Mouse (Mus musculus): ENCODE measurements around the gene Cmtm2b. TPM values are rescaled to one million over a fixed set of nuclear protein-coding genes. Genes with fewer than 3 reads are reported as not detected.

Gene Cmtm2b
- polyA plus RNA-seq, 1 experiment from 2014 or later = not detected

DNA sequence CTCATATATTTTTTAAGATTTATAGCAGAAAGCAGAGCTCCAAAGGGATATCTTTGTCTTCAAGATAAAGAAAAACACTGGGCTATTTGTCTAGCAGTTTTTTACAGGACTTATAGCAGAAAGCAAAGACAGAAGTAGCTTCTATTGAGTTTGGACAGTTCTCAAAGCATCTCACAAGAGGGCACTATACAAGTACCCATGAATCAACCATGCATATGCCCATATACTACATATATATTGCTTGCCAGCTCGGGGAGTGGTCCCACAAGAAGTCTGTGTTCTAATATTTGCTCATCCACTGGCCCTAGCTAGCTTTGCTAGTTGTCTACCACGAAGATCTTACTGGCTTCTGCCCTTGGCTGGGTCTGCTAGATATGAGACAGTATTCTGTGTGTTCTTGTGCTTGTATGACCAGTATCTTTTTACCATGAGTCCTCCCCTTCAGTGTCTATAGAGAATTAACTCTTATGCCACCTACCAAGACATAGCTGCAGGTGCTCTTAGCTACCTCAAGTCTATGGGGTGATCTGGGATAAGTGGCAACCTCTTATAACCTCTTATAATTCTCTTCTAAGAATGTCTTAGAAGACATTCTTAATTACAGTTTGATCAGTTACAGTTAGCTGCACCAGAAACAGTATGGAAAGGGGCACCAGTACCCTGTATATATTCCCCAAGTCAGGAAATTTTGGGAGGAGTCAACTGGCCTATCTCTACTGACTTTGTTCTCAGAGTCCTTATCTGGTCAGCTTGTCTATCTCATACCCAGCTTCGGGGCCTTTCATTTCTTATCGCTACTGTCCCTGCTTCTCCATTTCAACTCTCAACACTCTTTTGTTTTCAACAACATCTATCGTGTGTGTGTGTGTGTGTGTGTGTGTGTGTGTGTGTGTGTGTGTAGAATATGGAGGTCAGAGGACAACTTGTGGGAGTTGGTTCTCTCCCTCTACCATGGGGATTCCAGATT, 10.9 kb downstream of the Cmtm2b start:
- no peaks in the 10 kb centered on the region for H3K36me3 ChIP-seq
- H3K27me3 ChIP-seq = no peaks in the 10 kb centered on the region
- H3K4me1 ChIP-seq = no peaks in the 10 kb centered on the region
- no peak overlapping the region for H3K27ac ChIP-seq
- no peaks in the 10 kb centered on the region for H3K9me3 ChIP-seq
- no peak for ATAC-seq (ENCODE audit: insufficient number of reproducible peaks, insufficient read depth, low FRiP score, low TSS enrichment)
- 77% methylated on average over 5 of the region's 5 CpGs for WGBS
- H3K4me3 ChIP-seq = no peak overlapping the region
- H3K4me2 ChIP-seq (replicated peaks) = no peak overlapping the region
- H3K9ac ChIP-seq = no peak overlapping the region

DNA sequence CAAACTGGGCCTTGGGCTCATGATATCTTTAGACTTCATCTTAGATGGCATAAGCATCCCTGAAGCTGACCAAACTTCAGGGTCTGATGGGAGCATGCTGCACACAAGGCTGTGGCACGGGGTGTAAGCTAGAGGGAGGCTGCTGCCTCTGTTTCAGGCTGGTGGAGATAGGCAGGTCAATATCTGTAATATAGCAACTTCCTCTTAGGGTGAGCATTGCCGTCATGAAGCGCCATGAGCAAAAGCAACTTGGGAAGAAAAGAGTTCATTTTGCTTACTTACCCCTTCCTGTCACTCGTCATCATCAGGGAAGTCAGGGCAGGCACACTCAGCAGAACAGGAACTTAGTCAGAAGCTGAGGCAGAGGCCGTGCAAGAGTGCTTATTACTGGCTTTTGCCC, 11.8 kb downstream of the Cmtm2b start:
- no peak overlapping the region for H3K9ac ChIP-seq
- no peak overlapping the region for H3K4me2 ChIP-seq (replicated peaks)
- ATAC-seq (ENCODE audit: insufficient number of reproducible peaks, insufficient read depth, low FRiP score, low TSS enrichment) = no peak
- no peaks in the 10 kb centered on the region for H3K36me3 ChIP-seq
- no peaks in the 10 kb centered on the region for H3K27me3 ChIP-seq
- H3K4me1 ChIP-seq = no peaks in the 10 kb centered on the region
- H3K4me3 ChIP-seq = no peak overlapping the region
- WGBS = 73% methylated on average over 5 of the region's 5 CpGs
- no peak overlapping the region for H3K27ac ChIP-seq
- no peaks in the 10 kb centered on the region for H3K9me3 ChIP-seq

DNA sequence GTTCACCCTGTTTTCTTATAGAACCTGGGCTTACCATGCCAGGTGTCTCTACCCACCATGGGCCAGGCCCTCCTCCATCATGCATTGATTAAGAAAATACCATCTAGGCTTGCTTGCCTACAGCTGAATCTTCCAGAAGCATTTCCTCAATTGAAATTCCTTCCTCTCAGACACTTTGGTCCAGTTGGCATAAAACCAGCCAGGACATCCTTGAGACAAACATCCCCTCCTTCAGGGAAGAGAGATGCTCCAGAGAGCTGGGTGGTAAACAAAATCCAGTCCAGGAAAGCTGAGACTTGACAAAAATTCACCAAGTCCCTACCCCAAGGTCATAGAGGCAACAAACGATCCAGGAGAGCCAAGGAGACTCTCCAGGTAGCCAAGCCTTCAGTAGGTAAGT, 12.2 kb downstream of the Cmtm2b start:
- no peak for ATAC-seq (ENCODE audit: insufficient number of reproducible peaks, insufficient read depth, low FRiP score, low TSS enrichment)
- H3K4me3 ChIP-seq = no peak overlapping the region
- no peaks in the 10 kb centered on the region for H3K27me3 ChIP-seq
- H3K4me1 ChIP-seq = no peaks in the 10 kb centered on the region
- H3K4me2 ChIP-seq (replicated peaks) = no peak overlapping the region
- no peak overlapping the region for H3K9ac ChIP-seq
- H3K27ac ChIP-seq = no peak overlapping the region
- H3K36me3 ChIP-seq = no peaks in the 10 kb centered on the region
- WGBS = 59% methylated on average over 1 of the region's 1 CpGs
- H3K9me3 ChIP-seq = no peaks in the 10 kb centered on the region

DNA sequence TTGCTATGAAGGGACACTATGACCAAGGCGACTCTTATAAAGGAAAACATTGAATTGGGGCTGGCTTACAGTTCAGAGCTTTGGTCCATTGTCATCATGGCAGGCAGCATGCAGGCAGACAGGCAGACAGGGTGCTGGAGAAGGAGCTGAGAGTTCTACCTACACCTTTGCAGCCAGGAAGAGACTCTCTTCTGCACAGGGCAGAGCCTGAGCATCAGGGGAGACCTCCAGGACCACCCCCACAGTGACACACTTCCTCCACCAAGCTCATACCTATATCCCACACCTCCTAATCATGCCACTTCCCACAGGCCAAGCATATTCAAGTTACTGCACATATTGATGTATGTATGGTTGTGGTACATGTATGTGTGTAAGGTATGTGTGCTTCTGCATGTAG, 14.8 kb downstream of the Cmtm2b start:
- Histone ChIP-seq H3K27ac (no peak overlapping the region), H3K9ac (no peak overlapping the region), H3K4me3 (no peak overlapping the region), H3K36me3 (no peaks in the 10 kb centered on the region), H3K27me3 (no peaks in the 10 kb centered on the region), H3K9me3 (no peaks in the 10 kb centered on the region), H3K4me1 (peaks cover 11% of the 10 kb centered on the region; the same call in 1 of the 2 replicates), H3K4me2 (replicated peaks) (no peak overlapping the region)
- WGBS = 84% methylated on average over 1 of the region's 1 CpGs
- ATAC-seq (ENCODE audit: insufficient number of reproducible peaks, insufficient read depth, low FRiP score, low TSS enrichment) = no peak

DNA sequence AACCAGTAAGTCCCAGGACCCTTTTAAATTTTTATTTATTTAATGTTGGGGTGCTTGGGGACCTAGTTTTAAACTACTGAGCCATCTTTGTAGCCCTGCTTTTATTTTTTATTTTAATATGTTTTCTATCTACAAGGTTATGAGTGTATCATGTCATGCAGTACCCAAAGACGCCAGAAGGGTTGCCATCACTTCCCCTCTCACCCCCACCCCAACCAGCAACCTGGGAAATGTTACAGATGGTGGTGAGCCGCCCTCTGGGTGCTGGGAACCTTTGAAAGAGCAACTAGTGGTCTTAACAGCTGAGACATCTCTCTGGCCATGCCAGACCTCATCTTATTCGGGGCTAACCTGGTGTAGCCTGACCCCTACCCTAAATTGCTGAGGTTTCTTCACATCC, 15.9 kb downstream of the Cmtm2b start:
- 54% methylated on average over 3 of the region's 3 CpGs for WGBS
- H3K4me1 ChIP-seq = peaks cover 12% of the 10 kb centered on the region; the same call in 1 of the 2 replicates
- H3K27ac ChIP-seq = no peak overlapping the region
- no peak overlapping the region for H3K4me3 ChIP-seq
- no peaks in the 10 kb centered on the region for H3K9me3 ChIP-seq
- H3K36me3 ChIP-seq = no peaks in the 10 kb centered on the region
- no peak overlapping the region for H3K9ac ChIP-seq
- H3K27me3 ChIP-seq = no peaks in the 10 kb centered on the region
- H3K4me2 ChIP-seq (replicated peaks) = no peak overlapping the region
- ATAC-seq (ENCODE audit: insufficient number of reproducible peaks, insufficient read depth, low FRiP score, low TSS enrichment) = no peak

DNA sequence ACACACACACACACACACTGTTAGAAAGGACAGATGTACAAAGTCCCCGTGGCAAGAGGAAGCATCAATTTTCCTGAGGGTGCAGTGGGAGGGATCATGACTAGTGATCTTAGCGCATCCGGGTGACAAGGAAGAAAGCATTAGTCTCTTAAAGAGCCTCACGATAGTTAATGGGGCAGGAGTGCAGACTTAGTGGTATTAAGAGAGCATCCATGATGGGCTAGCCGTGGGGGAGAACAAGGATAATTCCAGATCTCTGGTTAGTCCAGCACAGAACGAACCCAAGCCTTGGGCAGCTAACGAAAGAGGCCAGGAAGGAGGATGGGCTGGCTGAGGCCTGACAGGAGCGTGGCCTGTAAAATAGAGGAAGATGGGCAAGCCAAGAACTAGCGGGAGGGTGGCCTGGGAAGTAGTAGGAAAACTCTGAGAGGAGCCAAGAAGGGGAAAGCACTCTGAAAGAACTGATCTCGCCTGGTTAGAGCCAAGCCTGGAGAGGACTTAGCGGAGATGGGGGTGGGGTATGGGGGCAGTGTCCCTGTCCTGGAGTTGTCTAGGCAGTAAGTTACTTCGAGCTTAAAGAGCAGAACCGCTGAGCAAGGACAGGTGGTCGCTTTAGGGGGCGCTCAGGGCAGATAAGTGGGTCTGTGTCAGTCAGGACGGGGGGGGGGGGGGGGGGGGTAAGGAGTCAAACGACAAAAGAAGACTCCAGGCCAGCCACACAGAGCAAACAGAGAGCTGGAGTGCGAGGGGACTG, 17.4 kb downstream of the Cmtm2b start, which contains the start of gene Cmtm3:
TSS of gene Cmtm3 (plus strand) at position 182 of the 754 bp plus-strand sequence.
- peak within 1 kb of the TSS; percentile 91 for H3K27ac ChIP-seq
- H3K9ac ChIP-seq = peak within 1 kb of the TSS; percentile 83
- H3K4me3 ChIP-seq = peak within 1 kb of the TSS; percentile 71
- H3K27me3 ChIP-seq = no peaks in the 10 kb centered on the region
- peaks cover 8% of the 10 kb centered on the region; the same call in 1 of the 2 replicates for H3K36me3 ChIP-seq
- ATAC-seq (ENCODE audit: insufficient number of reproducible peaks, insufficient read depth, low FRiP score, low TSS enrichment) = no peak
- 13% methylated on average over 17 of the region's 18 CpGs for WGBS
- H3K4me2 ChIP-seq (replicated peaks) = peak within 1 kb of the TSS; percentile 73
- peaks cover 12% of the 10 kb centered on the region; the same call in 1 of the 2 replicates for H3K4me1 ChIP-seq
- no peaks in the 10 kb centered on the region for H3K9me3 ChIP-seq

DNA sequence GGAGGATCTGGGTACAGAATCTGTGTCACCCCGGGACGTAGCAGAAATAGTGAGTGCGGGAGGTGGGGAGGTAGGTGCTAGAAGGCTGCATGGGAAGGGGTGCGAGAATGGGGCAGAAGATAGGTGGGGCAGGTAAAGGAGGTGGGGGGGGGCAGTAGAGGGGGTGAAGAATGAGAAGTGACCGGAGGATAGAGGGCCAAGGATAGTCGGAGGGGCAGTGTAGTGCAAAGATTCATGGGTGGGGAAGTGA, 17.9 kb downstream of the Cmtm2b start:
- Histone ChIP-seq H3K27ac (peak overlapping the region; percentile 91), H3K9ac (peak overlapping the region; percentile 83), H3K4me1 (peaks cover 12% of the 10 kb centered on the region; the same call in 1 of the 2 replicates), H3K4me3 (peak overlapping the region; percentile 71), H3K36me3 (peaks cover 13% of the 10 kb centered on the region; the same call in 1 of the 2 replicates), H3K9me3 (no peaks in the 10 kb centered on the region), H3K27me3 (no peaks in the 10 kb centered on the region), H3K4me2 (replicated peaks) (peak overlapping the region; percentile 73)
- WGBS = 3% methylated on average over 6 of the region's 6 CpGs
- ATAC-seq (ENCODE audit: insufficient number of reproducible peaks, insufficient read depth, low FRiP score, low TSS enrichment) = peak; percentile 11; the same call in 1 of the 2 replicates

DNA sequence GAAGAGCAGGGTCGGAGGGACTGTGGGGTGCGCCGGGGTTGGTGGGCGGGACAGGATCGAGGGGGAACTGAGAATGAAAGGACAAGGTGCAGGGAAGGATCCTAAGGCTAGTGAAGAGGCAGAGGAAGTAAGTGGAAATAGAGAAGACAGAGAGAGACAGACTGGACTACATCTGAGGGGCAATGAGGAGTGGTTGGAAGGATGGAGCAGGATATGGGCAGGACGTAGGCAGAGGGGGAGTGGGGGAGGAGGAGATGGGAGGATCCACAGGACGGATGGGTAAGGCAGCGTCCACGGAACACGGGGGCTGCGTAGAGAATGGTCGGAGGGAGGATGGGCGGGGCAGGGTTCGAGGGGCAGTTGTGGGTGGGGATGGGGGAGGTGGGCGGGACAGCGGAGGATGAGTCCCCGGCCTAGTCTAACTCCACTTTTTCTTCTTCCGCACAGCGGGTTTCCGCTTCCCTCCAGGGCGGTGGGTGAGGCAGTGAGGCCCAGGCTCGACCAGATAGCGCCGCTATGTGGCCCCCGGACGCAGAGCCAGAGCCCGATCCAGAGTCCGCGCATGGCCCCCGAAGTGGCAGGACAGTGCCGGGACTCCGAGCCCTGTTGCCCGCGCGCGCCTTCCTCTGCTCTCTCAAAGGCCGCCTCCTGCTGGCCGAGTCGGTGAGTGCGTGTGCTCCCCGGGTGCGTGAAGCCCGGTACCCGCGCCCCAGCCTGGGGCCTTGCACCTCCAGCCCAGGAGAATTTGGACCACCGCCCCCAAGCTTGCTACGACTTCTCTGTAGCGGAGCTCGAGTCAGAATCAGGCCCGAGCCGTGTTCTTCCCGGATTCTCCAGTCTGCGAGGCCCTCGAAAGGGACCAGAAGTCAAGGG, 18.4 kb downstream of the Cmtm2b start:
- Histone ChIP-seq H3K4me1 (peaks cover 12% of the 10 kb centered on the region; the same call in 1 of the 2 replicates), H3K9ac (peak overlapping the region; percentile 83), H3K9me3 (no peaks in the 10 kb centered on the region), H3K36me3 (peaks cover 19% of the 10 kb centered on the region; the same call in 1 of the 2 replicates), H3K27me3 (no peaks in the 10 kb centered on the region), H3K4me2 (replicated peaks) (peak overlapping the region; percentile 73), H3K4me3 (peak overlapping the region; percentile 71), H3K27ac (peak overlapping the region; percentile 91)
- under 1% methylated on average over 41 of the region's 54 CpGs for WGBS
- ATAC-seq (ENCODE audit: insufficient number of reproducible peaks, insufficient read depth, low FRiP score, low TSS enrichment) = peak; percentile 83

DNA sequence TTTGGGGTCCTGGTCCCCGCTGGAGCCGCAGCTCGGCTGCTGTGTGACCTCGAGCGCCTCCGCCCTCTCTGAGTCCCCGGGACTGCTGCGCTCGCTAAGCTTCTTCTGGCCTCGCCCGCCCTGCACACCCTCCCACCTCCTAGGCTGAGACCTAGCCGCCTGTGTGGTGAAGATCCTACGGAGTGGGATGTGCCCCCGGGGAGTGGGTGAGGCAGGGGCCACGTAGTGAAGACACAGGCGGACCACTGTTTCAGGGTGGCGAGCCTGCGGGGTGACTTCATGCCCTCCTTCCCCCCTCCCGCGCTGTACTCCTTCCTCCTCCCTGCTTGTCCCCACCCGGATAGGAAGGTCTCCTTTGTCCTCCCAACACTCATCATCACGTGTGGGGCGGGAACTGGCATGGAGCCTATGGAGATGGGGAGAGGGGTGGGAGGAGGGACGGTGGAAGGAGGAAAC, 19.1 kb downstream of the Cmtm2b start:
- H3K27me3 ChIP-seq = no peaks in the 10 kb centered on the region
- H3K4me1 ChIP-seq = peaks cover 12% of the 10 kb centered on the region; the same call in 1 of the 2 replicates
- WGBS = under 1% methylated on average over 24 of the region's 24 CpGs
- peaks cover 26% of the 10 kb centered on the region; the same call in 1 of the 2 replicates for H3K36me3 ChIP-seq
- H3K4me2 ChIP-seq (replicated peaks) = peak overlapping the region; percentile 73
- H3K4me3 ChIP-seq = peak overlapping the region; percentile 71
- H3K27ac ChIP-seq = peak overlapping the region; percentile 91
- ATAC-seq (ENCODE audit: insufficient number of reproducible peaks, insufficient read depth, low FRiP score, low TSS enrichment) = peak; percentile 64
- H3K9me3 ChIP-seq = no peaks in the 10 kb centered on the region
- H3K9ac ChIP-seq = peak overlapping the region; percentile 83

DNA sequence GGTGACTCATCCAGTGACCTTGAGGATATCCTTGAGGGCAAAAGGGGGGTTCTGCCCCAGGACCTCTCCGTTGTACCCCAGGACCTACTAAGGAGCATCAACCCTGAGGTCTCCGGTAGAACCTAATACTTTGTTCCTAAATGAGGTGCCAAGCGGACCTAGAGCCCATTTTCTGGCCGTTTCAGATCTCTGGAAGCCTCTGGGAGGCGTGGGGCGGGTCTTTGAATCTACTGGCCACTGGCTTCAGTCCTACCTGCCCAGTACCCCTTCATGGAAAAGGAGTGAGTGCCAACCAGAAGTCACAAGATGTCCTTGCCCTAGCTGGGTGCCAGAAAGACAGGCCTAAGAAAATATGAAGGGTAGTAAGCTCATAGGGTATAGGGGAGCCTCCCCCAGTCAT, 19.6 kb downstream of the Cmtm2b start:
- Histone ChIP-seq H3K36me3 (peaks cover 30% of the 10 kb centered on the region; the same call in 1 of the 2 replicates), H3K9ac (peak overlapping the region; percentile 83), H3K4me3 (peak overlapping the region; percentile 71), H3K27me3 (no peaks in the 10 kb centered on the region), H3K27ac (0 out of 2 replicates have a peak overlapping the region, but pooled peaks have one; percentile 91), H3K4me1 (peaks cover 12% of the 10 kb centered on the region; the same call in 1 of the 2 replicates), H3K9me3 (no peaks in the 10 kb centered on the region), H3K4me2 (replicated peaks) (peak overlapping the region; percentile 73)
- 46% methylated on average over 6 of the region's 6 CpGs for WGBS
- no peak for ATAC-seq (ENCODE audit: insufficient number of reproducible peaks, insufficient read depth, low FRiP score, low TSS enrichment)

DNA sequence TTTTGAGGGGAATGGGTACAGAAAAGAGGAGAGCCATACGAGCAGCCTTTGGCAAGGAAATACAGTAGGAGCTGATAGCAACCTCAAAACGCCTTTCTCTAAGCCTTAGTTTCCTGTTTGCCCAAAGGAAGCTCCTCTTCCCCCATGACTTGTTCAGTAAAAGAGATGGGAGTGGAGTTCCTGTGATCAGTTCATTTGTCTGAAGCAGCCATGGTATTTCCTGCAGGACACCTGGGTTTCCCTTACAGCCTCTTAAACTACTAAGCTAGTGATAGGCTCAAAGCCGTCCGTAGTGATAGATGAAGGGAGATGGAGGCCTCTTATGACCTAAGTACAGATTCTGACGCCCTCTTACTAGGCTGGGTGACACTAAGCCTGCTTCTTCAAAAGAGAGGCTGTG, 20.4 kb downstream of the Cmtm2b start:
- H3K36me3 ChIP-seq = peaks cover 37% of the 10 kb centered on the region; the same call in 1 of the 2 replicates
- whole genome bisulfite sequencing = 79% methylated on average over 5 of the region's 5 CpGs
- H3K4me2 ChIP-seq (replicated peaks) = no peak overlapping the region
- H3K4me1 ChIP-seq = peaks cover 12% of the 10 kb centered on the region; the same call in 1 of the 2 replicates
- H3K9me3 ChIP-seq = no peaks in the 10 kb centered on the region
- no peak overlapping the region for H3K4me3 ChIP-seq
- no peaks in the 10 kb centered on the region for H3K27me3 ChIP-seq
- no peak overlapping the region for H3K9ac ChIP-seq
- no peak for ATAC-seq (ENCODE audit: insufficient number of reproducible peaks, insufficient read depth, low FRiP score, low TSS enrichment)
- no peak overlapping the region for H3K27ac ChIP-seq

All from embryonic facial prominence, embryonic 12.5 days (tissue).